Mouse (Mus musculus) inflammation-experienced regulatory T-cells, adult 6 months (primary cell): ENCODE results near the gene Zc2hc1c. TPM values are rescaled to one million over a fixed set of nuclear protein-coding genes. Genes with fewer than 3 reads are reported as not detected.
"Not testable (repeated sequence)": the region's sequence is repeated elsewhere in the genome, so short reads cannot be mapped to it uniquely, and the experiment has no call there.

Experiments used
- ATAC-seq: one replicate; pipeline ENCODE4 v1.8.0; 2017
- polyA plus RNA-seq, 3 experiments: library from polyadenylated mRNA; unstranded; fragments of 100-300 nt; shearing (Covaris generic); gene quantifications; one replicate each; pipeline ENCODE4 v1.2.1; 2017

Zc2hc1c gene
- polyA plus RNA-seq, result under 1 TPM; 0.21 to 0.54 (median 0.24) TPM

DNA sequence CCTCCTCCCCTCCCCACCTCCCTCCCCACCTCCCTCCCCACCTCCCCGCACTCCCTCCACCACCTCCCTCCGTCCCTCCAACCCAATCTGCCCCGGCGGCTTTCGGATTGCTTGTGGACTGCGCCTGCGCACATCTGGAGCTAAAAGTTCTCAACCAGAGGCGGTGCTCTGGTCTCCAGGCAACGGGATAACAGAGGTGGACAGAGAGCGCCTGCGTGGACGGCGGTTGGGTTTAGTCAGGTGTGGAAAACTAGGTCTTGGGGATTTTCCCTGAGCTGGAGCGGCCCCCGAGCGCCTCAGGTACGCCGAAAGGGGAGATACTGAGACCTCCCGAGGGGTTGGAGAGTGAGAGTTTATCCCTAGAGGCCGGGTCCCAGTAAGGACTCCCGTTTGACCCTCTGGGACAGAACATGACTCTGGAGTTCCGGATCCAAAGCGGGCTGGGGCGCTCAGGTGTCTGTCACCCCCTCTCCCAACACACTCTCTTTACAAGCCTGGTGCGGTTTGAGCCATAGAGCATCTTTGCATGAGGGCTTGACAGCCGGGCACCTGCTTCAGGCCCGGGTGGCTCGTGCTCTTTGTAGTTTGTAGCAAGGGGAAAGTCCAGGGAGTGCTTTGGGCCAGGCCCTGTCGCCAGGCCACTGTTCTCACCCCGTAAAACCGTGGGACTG is at the start of gene Zc2hc1c:
Gene Zc2hc1c, plus strand, starts transcription at position 106 of the 671 bp plus-strand sequence.
- ATAC-seq, result peak; percentile 90

DNA sequence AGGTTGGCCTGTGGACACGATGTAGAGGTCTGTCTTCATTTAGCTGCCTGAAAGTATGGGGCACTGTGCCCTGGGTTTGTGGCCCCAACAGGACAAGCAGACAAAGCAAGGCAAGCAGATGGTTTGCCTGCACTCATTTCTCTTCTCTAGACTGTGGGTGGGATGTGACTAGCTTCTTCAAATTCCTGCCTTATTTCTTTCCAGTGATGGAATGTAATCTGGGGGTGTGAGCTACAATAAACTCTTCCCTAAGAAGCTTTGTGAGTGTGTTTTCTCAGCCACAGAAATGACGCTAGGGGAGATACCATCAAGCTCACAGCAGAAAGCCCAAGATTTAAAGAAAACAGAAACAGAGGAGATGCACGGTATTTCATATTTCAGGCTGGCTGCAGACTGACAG is 36.3 kb upstream of the Zc2hc1c start:
- no peak for ATAC-seq

DNA sequence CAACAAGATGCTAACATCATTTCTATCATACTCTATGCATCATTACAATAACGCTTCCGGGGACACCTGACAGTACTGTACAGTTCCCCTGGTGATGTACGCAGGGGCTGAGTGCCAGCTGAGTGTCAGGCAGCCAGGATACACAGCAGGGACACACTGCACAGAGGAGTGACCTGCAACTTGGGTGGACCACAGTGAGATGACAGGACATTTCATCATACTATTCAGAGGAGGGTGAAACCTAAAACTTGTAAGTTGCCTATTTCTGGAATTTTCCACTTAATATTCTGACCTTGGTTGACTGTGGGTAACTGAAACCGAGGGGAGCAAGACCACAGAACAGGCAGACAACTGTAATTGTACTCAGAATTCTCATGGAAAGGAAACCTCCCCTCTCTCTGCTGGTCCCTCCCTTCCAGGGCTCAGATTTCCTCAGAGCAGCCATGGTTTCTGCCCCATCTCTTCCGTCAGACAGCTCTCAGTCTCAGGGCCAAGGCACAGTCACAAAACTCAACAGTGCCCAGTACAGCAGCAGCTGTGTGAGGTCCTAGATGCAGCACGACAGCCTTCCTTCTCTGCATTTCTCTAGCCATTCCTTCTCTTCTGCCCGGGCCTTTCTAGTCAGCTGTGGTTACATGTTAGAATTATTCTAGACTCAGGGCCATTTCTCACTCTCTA is 32.2 kb upstream of the Zc2hc1c start:
- no peak for ATAC-seq

DNA sequence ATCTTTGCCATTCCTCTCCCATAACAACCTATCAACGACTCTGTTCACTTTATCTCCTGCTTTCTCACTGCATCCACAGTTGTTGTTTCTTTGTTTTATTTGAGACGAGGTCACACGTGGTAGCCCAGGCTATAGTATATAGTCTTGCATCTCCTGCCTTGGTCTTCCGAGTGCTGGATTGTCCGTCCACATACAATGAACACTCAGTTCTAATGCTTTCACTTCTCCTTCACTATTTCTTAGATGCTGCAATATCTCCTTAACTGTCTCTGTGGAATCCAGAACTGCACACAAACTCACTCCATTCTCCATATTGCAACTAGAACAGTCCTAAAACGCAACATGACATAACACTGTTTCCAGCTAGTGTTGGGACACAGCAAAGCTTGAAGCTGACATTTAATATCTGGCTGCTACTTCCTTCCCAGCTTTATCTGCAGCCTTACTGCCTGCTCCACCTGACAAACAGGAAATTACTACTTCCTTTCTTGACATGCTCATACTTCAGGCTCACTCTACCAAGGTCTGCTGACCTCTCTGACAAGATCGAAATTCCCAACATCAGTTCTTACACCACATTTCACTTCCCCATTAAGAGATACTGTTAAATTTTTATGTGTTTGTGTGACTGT is 31.3 kb upstream of the Zc2hc1c start:
- peak; percentile 65 for ATAC-seq

DNA sequence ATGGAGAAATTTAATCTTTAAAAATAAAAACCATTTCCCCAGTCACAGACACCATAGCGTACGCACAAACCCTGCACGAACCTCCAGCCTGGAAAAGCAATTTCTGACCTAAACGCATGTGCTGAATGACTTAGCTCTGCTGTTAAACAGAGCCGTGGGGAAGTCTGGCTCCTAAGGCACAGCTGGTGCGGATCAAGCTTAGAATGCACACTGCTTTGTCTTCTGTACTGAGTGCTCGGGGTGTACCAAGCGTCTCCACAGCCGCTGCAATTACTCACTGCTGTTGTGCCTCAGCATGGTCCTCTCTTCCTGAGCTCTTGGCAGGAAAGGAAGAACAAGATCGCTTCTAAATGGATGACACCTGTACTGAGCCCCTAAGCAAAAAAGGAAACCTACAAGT is 25.9 kb upstream of the Zc2hc1c start:
- no peak for ATAC-seq

DNA sequence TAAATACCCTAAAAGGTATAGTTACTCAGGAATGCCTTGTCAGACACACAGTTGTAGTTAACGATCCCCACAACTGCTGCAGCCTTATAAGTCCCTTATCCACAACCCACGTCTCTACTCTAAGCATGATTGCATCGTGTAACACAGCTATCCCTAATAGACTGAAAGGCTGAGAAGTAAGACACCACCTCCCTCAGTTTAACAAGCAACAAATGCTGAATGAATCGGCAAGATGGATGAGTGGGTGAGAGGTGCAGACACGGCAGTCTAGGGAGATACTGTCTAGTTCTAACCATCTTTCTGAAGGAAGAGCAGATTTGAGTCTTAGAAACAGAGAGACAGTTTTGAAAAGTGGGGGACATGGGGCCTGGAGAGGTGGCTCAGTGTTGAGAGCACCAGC is 25.2 kb upstream of the Zc2hc1c start:
- no peak for ATAC-seq

DNA sequence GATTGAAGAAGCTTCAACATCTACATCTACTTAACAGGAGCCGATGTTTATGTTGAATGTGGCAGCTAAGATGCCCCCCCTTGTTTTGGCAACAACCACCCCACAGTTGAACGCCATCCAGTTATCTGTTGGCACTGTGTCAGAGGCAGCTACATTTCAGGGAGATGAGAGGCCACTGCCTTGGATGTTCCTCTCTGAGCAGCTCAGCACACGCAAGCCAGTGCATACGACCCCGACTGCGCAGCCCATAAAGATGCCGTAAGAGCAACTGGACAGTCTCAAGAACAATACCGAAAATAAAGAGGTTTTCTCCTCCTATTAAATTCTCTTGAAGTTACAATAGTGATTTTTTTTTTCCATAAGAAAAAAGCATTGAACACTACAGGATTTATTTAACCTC is 23.9 kb upstream of the Zc2hc1c start:
- no peak for ATAC-seq

DNA sequence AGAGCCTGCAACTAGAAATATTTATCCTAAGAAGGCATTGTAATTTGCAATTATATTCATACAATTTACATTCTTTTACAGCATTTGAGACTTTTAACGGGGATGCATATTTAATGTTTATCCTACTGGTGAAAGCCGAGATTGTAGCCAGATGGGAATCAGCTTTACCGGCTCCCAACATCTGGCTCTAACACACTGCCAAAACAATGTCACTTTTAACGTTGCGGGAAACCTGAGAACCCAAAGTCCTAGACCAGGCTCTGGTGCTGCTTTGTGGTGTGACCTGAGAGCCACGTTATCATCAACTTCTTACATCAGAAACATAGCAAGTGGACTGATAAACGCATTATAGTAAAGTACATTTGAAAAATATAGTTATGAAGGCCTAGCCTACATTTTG is 23.5 kb upstream of the Zc2hc1c start:
- ATAC-seq, result no peak

DNA sequence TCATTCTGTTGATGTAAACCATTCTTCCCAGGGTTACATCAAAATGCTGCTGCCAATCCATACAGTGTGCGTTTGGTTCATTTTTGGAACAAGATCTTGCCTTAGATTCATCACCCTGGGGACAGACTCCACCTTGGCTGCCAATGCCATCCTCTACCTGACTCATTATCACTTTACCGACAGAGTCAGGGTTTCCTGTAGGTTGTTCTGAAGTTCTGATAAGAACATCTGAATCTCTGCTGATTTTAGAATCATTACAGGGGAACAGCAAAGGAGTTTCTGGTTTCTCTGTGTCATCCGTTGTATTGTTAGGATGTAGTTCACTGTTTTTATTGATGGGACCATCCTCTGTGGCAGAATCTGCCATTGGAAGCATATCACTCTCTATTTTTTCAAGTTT is 22.1 kb upstream of the Zc2hc1c start:
- ATAC-seq, result no peak

DNA sequence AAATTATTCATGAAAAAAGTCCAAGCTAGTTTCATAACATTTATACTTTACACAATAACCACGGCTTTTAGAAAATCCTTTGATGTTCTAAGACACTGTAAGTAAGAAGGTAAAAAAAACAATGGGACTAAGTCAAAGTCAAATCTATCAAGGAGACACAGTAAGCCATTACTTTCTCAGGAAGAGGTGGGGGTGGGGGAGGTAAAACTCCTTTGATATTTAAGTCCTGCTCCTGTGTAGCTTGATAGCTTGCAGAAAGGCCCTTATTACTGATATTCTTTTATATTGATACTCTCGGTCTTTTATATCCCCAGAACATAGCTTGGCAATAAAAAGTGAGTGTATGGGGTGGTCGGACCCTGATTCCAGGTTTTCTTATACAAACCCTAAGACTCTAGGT is 18.6 kb upstream of the Zc2hc1c start:
- no peak for ATAC-seq

DNA sequence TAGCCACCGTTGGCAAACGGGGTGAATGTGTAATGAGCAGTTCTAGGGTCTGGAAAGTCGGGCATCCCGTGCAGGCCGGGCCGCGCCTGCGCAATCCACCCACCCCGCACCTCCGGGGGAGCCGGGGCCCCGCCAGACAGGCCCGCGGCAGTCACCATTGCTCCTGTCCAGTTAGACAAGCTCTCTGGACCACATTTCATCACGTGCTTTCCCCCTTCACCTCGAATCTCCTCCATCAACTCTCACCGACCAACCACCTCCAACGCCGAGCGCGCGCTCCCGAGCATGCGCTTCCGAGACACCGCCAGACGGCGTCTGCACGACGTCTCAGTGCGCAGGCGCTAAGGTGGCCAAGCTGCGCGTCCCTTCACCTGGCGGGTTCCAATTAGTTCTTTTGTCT is 18.1 kb upstream of the Zc2hc1c start, which contains the start of gene Mlh3:
Gene Mlh3, minus strand, starts transcription at position 281 of the 400 bp plus-strand sequence.
- peak; percentile 89 for ATAC-seq

DNA sequence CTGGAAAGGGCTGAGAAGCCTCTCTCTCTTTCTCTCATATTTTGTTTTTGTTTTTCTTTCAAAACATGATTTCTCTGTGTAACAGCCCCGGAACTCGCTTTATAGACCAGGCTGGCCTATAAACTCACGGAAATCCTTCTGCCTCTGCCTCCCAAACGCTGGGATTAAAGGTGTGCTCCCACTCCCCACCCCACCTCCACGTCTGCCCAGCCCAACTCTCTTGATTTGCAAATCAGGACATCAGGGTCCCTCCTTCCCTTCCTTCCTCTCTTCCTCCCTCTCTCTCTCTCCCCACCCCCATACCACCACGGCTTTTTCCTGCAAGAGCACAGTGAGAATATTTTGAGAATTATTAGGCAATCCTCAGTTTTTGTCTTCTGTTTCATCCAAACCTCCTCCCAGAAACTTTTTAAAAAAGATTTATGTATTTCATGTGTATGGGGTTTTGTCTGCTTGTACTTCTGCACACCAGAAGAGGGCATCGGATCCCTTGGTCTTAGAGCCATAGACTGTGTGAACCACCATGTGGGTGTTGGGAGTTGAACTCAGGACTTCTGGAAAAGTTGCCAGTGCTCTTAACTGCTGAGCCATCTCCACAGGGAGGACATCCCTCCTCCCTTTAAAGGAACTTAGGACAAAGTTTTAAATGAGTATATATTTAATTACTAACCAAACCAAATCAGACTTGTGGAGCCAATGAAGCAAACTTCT is 17.1 kb upstream of the Zc2hc1c start:
- no peak for ATAC-seq

DNA sequence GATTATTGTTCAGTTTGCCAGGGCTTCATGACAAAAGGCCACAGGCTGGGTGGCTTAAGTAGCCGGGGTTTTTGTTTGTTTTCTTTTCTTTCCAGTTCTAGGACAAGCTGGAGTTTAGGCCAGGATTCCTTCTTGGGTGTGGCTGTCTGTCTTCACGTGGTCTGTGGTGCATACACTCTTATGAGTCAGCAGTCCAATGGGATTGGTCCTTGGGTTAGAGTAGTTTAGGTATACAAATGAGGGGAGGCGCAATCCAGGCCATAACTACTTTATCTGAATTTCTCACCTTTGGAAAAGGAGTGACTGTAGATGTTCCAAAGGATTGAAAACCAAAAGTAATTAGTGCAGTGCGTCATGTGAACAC is 16.6 kb upstream of the Zc2hc1c start:
- no peak for ATAC-seq

DNA sequence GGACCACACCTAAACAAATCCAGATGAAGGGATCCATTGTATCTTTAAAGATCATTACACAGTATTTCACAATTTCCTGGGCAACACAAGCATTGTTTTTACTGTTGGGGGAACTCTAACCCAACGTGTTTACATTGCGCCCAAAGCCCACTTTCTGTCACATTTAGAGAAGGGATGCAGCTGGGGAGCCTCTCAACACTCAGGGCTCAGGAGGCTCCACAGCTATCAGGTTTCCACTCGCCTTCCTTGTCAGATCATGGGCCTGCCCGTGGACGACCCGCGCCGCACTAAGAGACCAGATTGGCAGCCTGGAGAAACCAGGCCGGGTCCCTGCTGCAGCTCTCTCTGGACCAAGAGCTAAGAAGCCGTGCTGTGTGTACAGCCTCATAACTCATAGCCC is 14.9 kb upstream of the Zc2hc1c start:
- ATAC-seq, result no peak

DNA sequence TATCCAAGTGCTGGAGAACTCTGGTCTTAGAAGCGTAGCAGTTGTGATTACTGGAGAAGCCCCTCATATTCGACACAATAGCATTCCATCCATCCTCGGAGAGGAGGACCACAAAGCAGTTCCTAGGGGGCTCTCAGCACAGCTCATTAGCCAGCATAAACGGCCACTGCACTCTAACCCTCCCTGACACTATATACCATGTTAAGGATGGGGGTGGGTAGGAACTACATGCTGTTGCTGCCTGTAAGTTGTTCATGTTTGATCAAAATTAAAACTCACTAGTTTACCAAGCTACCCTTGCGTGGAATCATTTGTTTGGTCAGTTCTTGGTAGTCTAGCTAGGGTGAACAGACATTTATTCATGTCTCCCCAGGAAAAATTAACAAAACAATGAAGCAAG is 12.1 kb upstream of the Zc2hc1c start:
- ATAC-seq, result no peak

DNA sequence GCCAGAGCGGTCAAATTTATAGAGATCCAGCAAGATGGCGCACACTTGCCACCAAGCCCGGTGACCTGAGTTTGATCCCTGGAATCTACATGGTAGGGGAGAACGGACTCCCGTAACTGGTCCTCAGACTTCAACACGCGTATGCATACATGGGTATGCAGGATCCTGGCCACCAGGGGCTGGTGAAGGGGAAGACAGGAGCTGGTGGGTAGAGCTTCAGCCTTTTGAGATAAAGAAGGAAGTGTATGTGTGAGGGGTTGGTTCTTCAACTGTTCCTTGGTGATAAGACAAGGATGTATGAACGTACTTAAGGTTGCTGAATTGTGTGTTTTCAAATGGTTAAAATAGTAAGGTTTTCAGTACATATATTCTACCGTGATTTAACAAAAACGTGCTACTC is 9.5 kb upstream of the Zc2hc1c start:
- no peak for ATAC-seq

DNA sequence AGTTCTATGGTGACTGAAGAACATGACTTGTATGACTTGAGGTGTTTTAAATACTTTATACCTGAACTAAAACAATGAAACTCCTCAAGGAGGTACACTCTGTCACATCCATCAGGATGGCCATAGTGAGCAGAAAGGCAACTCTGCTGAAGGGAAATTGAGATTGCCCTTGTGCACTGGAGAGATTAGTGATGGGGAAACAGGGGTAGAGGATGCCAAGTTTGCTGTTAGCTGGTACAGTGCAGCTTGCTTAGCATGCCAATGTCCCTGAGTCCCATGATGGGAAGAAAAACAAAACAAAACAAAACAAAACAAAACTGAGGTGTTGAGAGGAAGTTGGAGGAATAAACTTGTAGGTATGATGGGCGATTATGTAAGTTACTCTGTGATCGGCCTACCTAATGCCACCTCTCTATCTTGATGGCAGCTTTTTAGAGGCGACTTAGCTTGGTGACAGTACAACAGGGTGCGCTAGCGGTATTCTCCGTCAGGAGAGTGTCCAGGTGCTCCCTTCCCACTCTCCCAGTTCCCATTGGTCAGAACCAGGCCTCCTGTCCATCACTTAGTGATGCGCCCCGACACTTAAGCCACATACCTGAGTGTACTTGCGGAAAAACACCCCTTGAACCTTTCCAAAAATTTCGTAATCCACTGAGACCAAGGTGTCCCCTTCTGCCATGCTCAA is 8.9 kb upstream of the Zc2hc1c start:
- peak; percentile 1 for ATAC-seq

DNA sequence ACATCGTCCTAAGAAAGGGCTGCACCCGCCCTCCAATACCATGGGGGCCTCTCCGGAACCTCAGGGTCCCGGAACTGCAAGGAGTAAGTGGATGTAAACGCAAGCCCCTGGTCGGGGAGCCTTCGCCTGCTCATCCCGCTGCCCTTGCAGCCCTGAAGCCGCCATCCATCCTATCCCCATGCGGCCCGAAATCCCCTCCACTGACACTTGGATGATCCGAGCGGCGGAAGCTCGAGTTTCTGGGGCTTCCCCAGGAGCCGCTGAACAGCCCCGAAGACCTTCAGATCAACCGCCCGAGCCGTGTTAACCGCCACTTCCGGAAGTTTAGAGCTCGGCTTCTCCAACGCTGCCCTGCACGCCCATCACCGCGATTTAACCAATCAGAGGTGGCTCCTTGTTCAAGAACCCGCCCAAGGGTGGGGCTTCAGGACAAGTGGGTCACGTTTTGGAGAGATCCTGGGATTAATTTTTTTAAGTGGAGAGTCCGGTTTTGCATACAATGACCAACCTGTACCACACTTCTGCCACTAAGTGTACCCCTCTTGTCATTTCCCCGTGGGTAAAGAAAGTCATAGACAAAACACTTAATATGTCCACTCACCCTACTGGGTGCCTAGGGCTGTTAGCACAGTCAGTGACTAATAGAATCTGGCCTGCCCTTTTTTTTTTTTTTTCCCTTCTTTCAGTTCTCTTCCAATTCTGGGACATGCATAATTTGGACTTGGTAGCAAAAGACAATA is 8.1 kb upstream of the Zc2hc1c start:
- peak; percentile 98 for ATAC-seq

DNA sequence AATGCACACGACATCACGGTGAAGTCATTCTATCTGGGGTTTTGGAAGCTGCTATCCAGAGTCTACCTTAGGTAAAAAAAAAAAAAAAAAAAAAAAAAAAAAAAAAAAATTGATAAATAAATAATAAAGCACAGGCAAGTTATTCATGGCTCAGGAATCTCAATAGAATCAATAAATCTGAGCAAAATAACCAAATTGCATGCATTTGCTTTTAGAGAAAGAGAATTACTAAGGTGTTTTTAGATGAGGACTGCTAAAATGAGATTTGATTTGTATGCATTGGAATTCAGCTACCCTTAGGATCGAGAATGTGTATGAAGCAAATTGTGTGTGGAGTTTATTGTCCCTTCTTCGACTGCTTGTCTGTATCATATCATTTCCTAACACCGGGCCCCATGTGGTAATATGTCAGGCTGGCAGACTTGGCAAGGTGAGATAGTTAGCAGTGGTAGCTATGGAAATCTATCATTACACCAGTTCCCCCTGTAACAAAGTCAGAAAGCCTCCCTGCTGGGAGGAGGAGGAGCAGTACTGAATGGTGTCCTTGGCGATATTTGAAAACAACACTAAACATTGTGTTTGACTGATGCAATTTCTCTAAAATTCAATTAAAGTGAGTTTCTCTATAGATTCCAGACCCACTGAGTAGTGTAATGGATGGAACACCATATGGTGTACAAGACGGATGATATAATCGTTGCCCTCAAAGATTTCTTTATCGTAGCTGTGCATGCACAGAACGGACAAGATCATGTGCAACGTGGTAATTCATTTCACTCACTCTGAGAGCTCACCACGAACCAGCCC is 7.3 kb upstream of the Zc2hc1c start:
- ATAC-seq, result no peak

DNA sequence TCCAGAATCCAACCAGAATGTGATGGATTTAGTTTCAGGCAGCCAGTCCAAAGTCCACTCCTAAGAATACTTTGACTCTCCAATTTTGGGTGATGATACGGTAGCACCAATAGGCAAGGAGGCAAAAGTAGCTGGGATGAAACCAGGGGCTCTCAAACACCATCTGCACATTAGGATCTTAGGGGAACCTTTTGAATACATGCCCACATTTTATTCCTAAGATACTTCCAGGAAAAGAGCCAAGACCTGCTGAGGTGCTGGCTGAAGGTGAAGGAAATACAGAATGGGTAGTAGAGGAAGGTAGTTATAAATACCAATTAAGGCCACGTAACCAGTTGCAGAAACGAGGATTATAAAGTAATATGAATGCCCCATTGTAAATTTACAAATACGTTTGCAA is 6.6 kb upstream of the Zc2hc1c start:
- ATAC-seq, result not testable (repeated sequence)

DNA sequence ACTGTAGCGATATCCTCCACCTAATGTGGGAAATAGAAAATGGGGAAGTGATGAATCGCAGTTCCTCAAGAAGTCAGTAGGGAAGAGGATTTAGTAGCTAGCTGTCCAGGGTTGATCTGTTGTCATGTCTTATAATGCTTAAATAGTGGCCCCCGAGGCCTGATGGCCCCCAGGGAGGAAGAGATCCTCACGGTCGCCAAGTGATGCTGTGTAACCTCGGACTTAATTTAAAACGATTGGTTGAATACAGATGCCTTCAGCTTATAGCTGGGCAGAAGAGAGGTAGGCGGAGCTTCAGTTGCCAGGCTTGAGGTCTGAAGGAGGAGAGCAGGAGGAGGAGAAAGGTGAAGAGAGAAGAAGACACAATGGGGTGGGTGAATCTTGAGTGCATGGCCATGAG is 4.1 kb upstream of the Zc2hc1c start:
- no peak for ATAC-seq
